Mouse (Mus musculus): ENCODE results near the gene Slc44a4. TPM values are rescaled to one million over a fixed set of nuclear protein-coding genes. Genes with fewer than 3 reads are reported as not detected.
"Not testable (repeated sequence)": the region's sequence is repeated elsewhere in the genome, so short reads cannot be mapped to it uniquely, and the experiment has no call there.

The Slc44a4 gene
- total RNA-seq, 1 experiment from 2014 or later: not detected

- no peak for ATAC-seq (replicated peaks in 1 of 2; ENCODE audit: insufficient read depth in 1 of 2, low FRiP score in 2 of 2, low TSS enrichment in 1 of 2, low read depth in 1 of 2, poor library complexity in 2 of 2, severe bottlenecking in 2 of 2)
Measured at GRCm38 (mm10) chr17:34897373-34898159, 16.7 kb upstream of the Slc44a4 start.

GRCm38 (mm10) chr17:34898160-34898586 lies 16.1 kb upstream of the Slc44a4 start, which contains the start of the genes C2 and Ehmt2:
Gene C2, minus strand, starts transcription at chr17:34898265.
Gene Ehmt2, plus strand, starts transcription at chr17:34898469.
- ATAC-seq (replicated peaks in 1 of 2; ENCODE audit: insufficient read depth in 1 of 2, low FRiP score in 2 of 2, low TSS enrichment in 1 of 2, low read depth in 1 of 2, poor library complexity in 2 of 2, severe bottlenecking in 2 of 2): peak in 1 of 2 experiments; percentile 37; a peak in 2 of 4 replicates

- ATAC-seq (replicated peaks in 1 of 2; ENCODE audit: insufficient read depth in 1 of 2, low FRiP score in 2 of 2, low TSS enrichment in 1 of 2, low read depth in 1 of 2, poor library complexity in 2 of 2, severe bottlenecking in 2 of 2): no peak
Measured at GRCm38 (mm10) chr17:34898706-34899052, 15.6 kb upstream of the Slc44a4 start.

- ATAC-seq (replicated peaks in 1 of 2; ENCODE audit: insufficient read depth in 1 of 2, low FRiP score in 2 of 2, low TSS enrichment in 1 of 2, low read depth in 1 of 2, poor library complexity in 2 of 2, severe bottlenecking in 2 of 2): no peak; a peak in 1 of 4 replicates
Measured at GRCm38 (mm10) chr17:34899053-34899889, 15.0 kb upstream of the Slc44a4 start.

- no peak for ATAC-seq (replicated peaks in 1 of 2; ENCODE audit: insufficient read depth in 1 of 2, low FRiP score in 2 of 2, low TSS enrichment in 1 of 2, low read depth in 1 of 2, poor library complexity in 2 of 2, severe bottlenecking in 2 of 2)
Measured at GRCm38 (mm10) chr17:34899890-34900243, 14.4 kb upstream of the Slc44a4 start.

GRCm38 (mm10) chr17:34900826-34901225 lies 13.4 kb upstream of the Slc44a4 start:
- not testable (repeated sequence) for ATAC-seq (replicated peaks in 1 of 2; ENCODE audit: insufficient read depth in 1 of 2, low FRiP score in 2 of 2, low TSS enrichment in 1 of 2, low read depth in 1 of 2, poor library complexity in 2 of 2, severe bottlenecking in 2 of 2)

GRCm38 (mm10) chr17:34901948-34902347 lies 12.3 kb upstream of the Slc44a4 start:
- ATAC-seq (replicated peaks in 1 of 2; ENCODE audit: insufficient read depth in 1 of 2, low FRiP score in 2 of 2, low TSS enrichment in 1 of 2, low read depth in 1 of 2, poor library complexity in 2 of 2, severe bottlenecking in 2 of 2): not testable (repeated sequence)

GRCm38 (mm10) chr17:34902895-34903294 lies 11.4 kb upstream of the Slc44a4 start:
- ATAC-seq (replicated peaks in 1 of 2; ENCODE audit: insufficient read depth in 1 of 2, low FRiP score in 2 of 2, low TSS enrichment in 1 of 2, low read depth in 1 of 2, poor library complexity in 2 of 2, severe bottlenecking in 2 of 2): no peak

GRCm38 (mm10) chr17:34910982-34911381 lies 3.3 kb upstream of the Slc44a4 start:
- ATAC-seq (replicated peaks in 1 of 2; ENCODE audit: insufficient read depth in 1 of 2, low FRiP score in 2 of 2, low TSS enrichment in 1 of 2, low read depth in 1 of 2, poor library complexity in 2 of 2, severe bottlenecking in 2 of 2): no peak

GRCm38 (mm10) chr17:34911945-34912351 lies 2.3 kb upstream of the Slc44a4 start:
- peak; percentile 50 to 79 for ATAC-seq (replicated peaks in 1 of 2; ENCODE audit: insufficient read depth in 1 of 2, low FRiP score in 2 of 2, low TSS enrichment in 1 of 2, low read depth in 1 of 2, poor library complexity in 2 of 2, severe bottlenecking in 2 of 2)

- ATAC-seq (replicated peaks in 1 of 2; ENCODE audit: insufficient read depth in 1 of 2, low FRiP score in 2 of 2, low TSS enrichment in 1 of 2, low read depth in 1 of 2, poor library complexity in 2 of 2, severe bottlenecking in 2 of 2): peak in 1 of 2 experiments; percentile 29; a peak in 2 of 4 replicates
Measured at GRCm38 (mm10) chr17:34915410-34915831, 1.2 kb downstream of the Slc44a4 start.

- no peak for ATAC-seq (replicated peaks in 1 of 2; ENCODE audit: insufficient read depth in 1 of 2, low FRiP score in 2 of 2, low TSS enrichment in 1 of 2, low read depth in 1 of 2, poor library complexity in 2 of 2, severe bottlenecking in 2 of 2)
Measured at GRCm38 (mm10) chr17:34916316-34916715, 2.0 kb downstream of the Slc44a4 start.

- no peak for ATAC-seq (replicated peaks in 1 of 2; ENCODE audit: insufficient read depth in 1 of 2, low FRiP score in 2 of 2, low TSS enrichment in 1 of 2, low read depth in 1 of 2, poor library complexity in 2 of 2, severe bottlenecking in 2 of 2)
Measured at GRCm38 (mm10) chr17:34917188-34917587, 2.9 kb downstream of the Slc44a4 start.

GRCm38 (mm10) chr17:34922939-34923338 lies 8.7 kb downstream of the Slc44a4 start:
- ATAC-seq (replicated peaks in 1 of 2; ENCODE audit: insufficient read depth in 1 of 2, low FRiP score in 2 of 2, low TSS enrichment in 1 of 2, low read depth in 1 of 2, poor library complexity in 2 of 2, severe bottlenecking in 2 of 2): no peak

- ATAC-seq (replicated peaks in 1 of 2; ENCODE audit: insufficient read depth in 1 of 2, low FRiP score in 2 of 2, low TSS enrichment in 1 of 2, low read depth in 1 of 2, poor library complexity in 2 of 2, severe bottlenecking in 2 of 2): no peak
Measured at GRCm38 (mm10) chr17:34924258-34924657, 10.0 kb downstream of the Slc44a4 start.

GRCm38 (mm10) chr17:34927306-34928019 lies 13.2 kb downstream of the Slc44a4 start:
- ATAC-seq (replicated peaks in 1 of 2; ENCODE audit: insufficient read depth in 1 of 2, low FRiP score in 2 of 2, low TSS enrichment in 1 of 2, low read depth in 1 of 2, poor library complexity in 2 of 2, severe bottlenecking in 2 of 2): no peak

GRCm38 (mm10) chr17:34928841-34929240 lies 14.6 kb downstream of the Slc44a4 start:
- ATAC-seq (replicated peaks in 1 of 2; ENCODE audit: insufficient read depth in 1 of 2, low FRiP score in 2 of 2, low TSS enrichment in 1 of 2, low read depth in 1 of 2, poor library complexity in 2 of 2, severe bottlenecking in 2 of 2): no peak

Measured in hematopoietic stem cell, adult 5-6 weeks (primary cell).